Mouse (Mus musculus) urinary bladder, postnatal 36 days (tissue): ENCODE measurements at regions not wholly inside any gene's neighbourhood (a gene's known extent, or its start where the extent isn't known, plus 50 kb on each side); places are given as distances from the start of the nearest gene placed in this dataset.
"Not testable (repeated sequence)": the region's sequence is repeated elsewhere in the genome, so short reads cannot be mapped to it uniquely, and the experiment has no call there.

Experiments
- DNase-seq, 2 experiments: peaks; one replicate each; pipeline ENCODE4 v3.0.0; 2022; ENCODE audit warnings: low spot score in 2 of 2, mixed read lengths in 1 of 2

- DNase-seq, result no peak
Observed at GRCm38 (mm10) chr19:59516957-59517356, 58.8 kb downstream of the Emx2 start.

- DNase-seq, result no peak
Observed at GRCm38 (mm10) chr19:59519156-59519555, 61.0 kb downstream of the Emx2 start.

- DNase-seq, result no peak
Observed at GRCm38 (mm10) chr19:59522176-59522575, 64.0 kb downstream of the Emx2 start.

- no peak for DNase-seq
Observed at GRCm38 (mm10) chr19:59523356-59523755, 65.2 kb downstream of the Emx2 start.

- DNase-seq, result no peak
Observed at GRCm38 (mm10) chr19:59564101-59564500, 105.9 kb downstream of the Emx2 start.

- DNase-seq, result no peak
Observed at GRCm38 (mm10) chr19:59568907-59569306, 110.7 kb downstream of the Emx2 start.

- DNase-seq, result not testable (repeated sequence)
Observed at GRCm38 (mm10) chr19:59569590-59569989, 111.4 kb downstream of the Emx2 start.

GRCm38 (mm10) chr19:59574346-59574745, 116.2 kb downstream of the Emx2 start:
- no peak for DNase-seq

GRCm38 (mm10) chr19:59577886-59578285, 119.7 kb downstream of the Emx2 start:
- no peak for DNase-seq

- no peak for DNase-seq
Observed at GRCm38 (mm10) chr19:59579676-59580075, 121.5 kb downstream of the Emx2 start.

GRCm38 (mm10) chr19:59585835-59586234, 127.7 kb downstream of the Emx2 start:
- DNase-seq, result no peak

GRCm38 (mm10) chr19:59587303-59587702, 129.1 kb downstream of the Emx2 start:
- no peak for DNase-seq

- no peak for DNase-seq
Observed at GRCm38 (mm10) chr19:59588068-59588522, 129.9 kb downstream of the Emx2 start.

- no peak for DNase-seq
Observed at GRCm38 (mm10) chr19:59590021-59590420, 131.8 kb downstream of the Emx2 start.

GRCm38 (mm10) chr19:59592060-59592459, 133.9 kb downstream of the Emx2 start:
- no peak for DNase-seq

GRCm38 (mm10) chr19:59624288-59624795, 166.2 kb downstream of the Emx2 start:
- no peak for DNase-seq

- DNase-seq, result no peak
Observed at GRCm38 (mm10) chr19:59627681-59628080, 169.5 kb downstream of the Emx2 start.

- DNase-seq, result no peak
Observed at GRCm38 (mm10) chr19:59628296-59629160, 170.4 kb downstream of the Emx2 start.

GRCm38 (mm10) chr19:59629161-59629445, 170.9 kb downstream of the Emx2 start:
- no peak for DNase-seq

- DNase-seq, result no peak
Observed at GRCm38 (mm10) chr19:59630095-59630494, 171.9 kb downstream of the Emx2 start.

- no peak for DNase-seq
Observed at GRCm38 (mm10) chr19:59630706-59631105, 172.5 kb downstream of the Emx2 start.

GRCm38 (mm10) chr19:59631541-59631940, 173.4 kb downstream of the Emx2 start:
- DNase-seq, result no peak

GRCm38 (mm10) chr19:59636271-59636670, 178.1 kb downstream of the Emx2 start:
- DNase-seq, result no peak

- DNase-seq, result no peak
Observed at GRCm38 (mm10) chr19:59642606-59643005, 184.4 kb downstream of the Emx2 start.
